Mouse (Mus musculus): ENCODE data around the gene Pla2g15.
"Not testable (repeated sequence)": the region's sequence is repeated elsewhere in the genome, so short reads cannot be mapped to it uniquely, and the experiment has no call there.

Pla2g15 gene

DNA sequence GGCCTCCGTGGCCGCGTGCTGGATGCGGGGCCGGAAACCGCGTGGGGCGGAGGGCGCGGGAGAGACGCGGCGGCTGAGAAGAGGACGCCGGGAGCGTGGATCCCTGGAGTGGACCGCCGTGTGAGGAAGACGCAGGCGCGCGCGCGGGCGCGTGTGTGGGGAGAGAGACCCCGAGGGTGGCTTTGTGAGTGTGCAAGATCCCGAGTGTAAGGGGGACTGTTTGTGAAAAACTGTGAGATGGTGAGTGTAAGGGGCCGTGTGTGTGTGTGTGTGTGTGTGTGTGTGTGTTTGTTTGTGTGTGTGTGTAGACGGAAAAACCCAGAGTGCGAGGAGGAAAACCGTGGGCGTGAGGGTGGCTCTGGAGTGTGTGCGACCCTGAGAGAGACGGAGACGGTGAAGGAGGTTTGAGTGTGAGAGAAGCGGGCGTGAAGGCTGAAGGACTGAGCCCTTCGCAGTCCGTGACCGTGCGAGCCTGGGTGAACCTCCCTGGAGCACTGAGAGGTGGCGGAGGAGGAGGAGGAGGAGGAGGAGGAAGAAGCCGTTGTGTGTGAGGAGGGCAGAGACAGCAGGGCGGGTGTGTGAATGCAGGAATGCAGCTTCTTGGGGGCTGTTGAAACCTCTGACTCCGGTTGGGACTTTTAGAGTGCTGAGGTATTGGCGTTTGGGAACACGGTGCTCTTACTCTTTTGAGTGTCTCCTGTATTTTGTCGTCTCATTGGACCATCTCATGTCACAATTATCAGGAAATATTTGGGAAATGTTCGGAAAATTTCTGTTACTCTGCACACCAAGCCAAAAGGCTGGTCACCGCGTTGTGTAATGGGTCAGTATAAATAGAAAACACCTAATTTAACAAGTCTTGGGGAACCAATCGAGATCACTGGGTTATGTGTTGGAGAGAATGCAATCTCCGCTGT, 19.1 kb downstream of the Pla2g15 start:
- peak in 1 of 2 experiments; percentile 85 for DNase-seq (ENCODE audit: low spot score in 2 of 2)

DNA sequence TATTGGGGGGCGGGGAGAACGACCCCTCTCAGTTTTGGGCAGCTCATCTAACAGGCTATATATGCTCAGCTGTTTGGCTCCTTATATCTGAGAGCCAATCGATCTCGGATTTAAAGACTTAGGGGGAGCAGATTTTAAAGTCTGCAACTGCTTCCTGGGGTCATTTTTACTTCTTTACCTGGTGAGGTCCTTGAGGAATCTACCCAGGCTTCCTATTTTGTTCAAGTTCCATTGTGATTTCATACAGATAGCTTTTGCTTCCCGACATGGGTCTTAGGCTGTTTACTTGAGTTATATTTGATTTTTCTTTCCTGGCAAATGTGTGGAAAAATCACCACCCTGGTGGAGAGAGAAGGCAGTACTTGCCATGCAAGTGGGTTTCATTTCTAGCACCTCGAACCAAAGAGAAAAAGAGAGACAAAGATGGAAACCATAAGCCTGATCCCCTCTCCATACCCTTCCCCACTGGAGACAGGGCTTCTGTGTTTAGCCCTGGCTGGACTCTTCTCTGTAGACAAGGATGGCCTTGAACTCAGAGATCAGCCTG, 19.8 kb downstream of the Pla2g15 start:
- DNase-seq (ENCODE audit: low spot score in 2 of 2): no peak

DNA sequence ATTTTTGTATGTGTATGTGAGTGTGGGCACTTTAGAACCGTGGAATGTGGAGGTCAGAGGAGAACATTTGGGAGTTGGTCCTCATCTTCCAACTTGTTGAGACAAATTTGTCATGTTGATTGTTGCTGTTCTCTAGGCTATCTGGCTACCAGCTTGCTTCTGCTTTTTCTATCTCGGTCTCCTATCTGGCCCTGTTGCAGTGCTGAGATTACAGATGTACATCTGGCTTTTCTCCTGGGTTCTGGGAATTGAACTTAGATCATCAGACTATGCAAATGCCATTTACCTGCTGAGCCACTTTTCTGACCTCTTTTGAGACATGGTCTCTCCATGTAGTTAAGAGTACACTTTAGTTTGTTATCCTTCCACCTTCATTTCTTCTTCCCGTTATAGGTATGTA, 23.4 kb downstream of the Pla2g15 start:
- no peak for DNase-seq (ENCODE audit: low spot score in 2 of 2)

DNA sequence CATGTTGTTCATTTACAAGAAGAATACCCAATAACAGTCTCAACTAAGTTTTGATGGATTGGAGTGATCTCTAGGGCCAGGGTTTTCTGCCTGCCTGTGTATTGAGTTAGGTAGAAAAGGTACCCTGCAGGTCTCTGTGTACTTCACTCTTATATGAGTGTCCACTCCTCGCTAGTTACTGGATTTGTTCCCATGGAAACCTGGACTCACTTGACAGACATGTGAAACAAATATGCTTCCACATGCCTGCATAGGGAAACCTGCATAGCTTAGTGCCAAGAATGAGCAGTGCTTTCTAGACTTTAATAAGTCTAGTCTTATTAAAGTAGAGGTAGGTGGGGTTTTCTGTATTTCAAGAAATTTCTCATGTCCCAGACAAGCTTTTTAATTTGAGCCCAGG, 26.7 kb downstream of the Pla2g15 start:
- DNase-seq (ENCODE audit: low spot score in 2 of 2): no peak

GRCm38 (mm10) chr8:106177594-106177993, 27.4 kb downstream of the Pla2g15 start:
- no peak for DNase-seq (ENCODE audit: low spot score in 2 of 2)

GRCm38 (mm10) chr8:106178428-106178827, 28.2 kb downstream of the Pla2g15 start:
- DNase-seq (ENCODE audit: low spot score in 2 of 2): no peak

GRCm38 (mm10) chr8:106185628-106186270, 35.5 kb downstream of the Pla2g15 start:
- no peak for DNase-seq (ENCODE audit: low spot score in 2 of 2)

DNA sequence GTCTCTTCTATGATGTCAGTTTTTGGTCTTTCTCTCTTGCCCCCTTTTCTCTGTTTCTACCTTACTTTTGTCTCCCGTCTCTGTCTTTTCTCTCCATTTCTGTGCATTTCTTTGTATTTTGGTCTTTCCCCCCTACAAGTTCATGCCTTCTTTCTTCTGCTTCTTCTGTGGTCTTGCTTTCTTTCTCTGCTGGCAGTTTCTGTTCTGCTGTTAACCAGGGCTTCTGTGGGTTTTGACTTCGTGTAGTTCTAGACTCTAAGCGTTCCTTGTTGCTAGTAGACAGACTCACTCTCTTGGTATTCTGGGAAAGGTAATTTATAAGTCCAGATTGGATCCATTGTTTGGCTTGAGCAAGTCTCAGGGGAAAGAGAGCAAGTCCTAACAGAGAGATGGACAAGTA, 36.2 kb downstream of the Pla2g15 start:
- no peak for DNase-seq (ENCODE audit: low spot score in 2 of 2)

DNA sequence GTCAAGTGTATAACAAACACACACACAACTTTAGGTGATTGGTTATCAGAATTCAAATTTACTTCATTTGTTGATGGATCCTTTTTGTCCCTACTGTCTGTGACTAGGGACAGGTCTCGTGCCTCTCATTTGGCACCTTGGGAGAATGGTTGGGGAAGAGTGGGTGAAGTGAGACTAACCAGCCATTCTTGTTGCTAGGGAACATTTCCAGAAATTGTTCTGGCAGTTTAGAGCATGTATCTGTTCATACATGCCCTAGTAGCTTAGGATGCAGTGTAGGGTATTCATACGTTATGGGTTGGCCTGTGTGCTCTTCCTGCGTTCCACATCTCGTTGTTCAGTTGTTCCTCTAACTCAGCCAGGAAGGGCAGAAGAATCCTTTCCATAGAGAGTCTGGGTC, 39.0 kb downstream of the Pla2g15 start:
- no peak for DNase-seq (ENCODE audit: low spot score in 2 of 2)

DNA sequence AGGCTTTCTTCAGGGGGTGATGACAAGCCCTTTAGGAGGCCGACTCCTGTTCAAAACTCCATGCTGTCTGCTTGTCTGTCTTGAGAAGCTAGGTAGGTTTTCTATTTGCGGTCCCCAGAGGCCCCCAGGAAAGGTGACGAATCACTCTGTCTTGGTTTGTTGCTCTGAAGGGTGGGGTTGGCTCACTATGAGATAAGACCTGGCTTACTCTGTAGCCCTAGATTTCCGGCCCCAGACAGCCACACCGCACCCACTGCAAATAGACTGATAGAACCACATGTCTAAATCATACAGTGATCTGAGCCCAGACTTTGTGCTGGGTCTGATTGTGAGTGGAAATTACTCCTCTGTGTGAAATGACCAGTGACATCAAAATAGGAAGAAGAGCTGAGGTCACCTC, 41.4 kb downstream of the Pla2g15 start:
- no peak for DNase-seq (ENCODE audit: low spot score in 2 of 2)

DNA sequence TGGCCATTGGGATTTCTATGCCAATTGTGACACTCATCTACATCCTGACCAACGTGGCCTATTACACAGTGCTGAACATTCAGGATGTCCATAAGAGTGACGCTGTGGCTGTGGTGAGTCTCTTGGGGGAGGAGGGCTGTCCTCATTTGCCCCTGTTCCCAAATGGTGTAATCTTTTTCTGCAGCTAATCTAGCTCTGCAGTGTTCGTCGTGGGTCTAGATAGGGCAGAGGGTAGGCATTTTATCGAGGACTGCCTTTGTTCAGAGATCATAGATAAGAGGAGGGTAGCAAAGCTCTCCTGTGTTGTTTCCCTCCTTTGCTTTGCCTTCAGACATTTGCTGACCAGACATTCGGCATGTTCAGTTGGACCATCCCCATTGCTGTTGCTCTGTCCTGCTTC, 43.0 kb downstream of the Pla2g15 start:
- DNase-seq (ENCODE audit: low spot score in 2 of 2): no peak

DNA sequence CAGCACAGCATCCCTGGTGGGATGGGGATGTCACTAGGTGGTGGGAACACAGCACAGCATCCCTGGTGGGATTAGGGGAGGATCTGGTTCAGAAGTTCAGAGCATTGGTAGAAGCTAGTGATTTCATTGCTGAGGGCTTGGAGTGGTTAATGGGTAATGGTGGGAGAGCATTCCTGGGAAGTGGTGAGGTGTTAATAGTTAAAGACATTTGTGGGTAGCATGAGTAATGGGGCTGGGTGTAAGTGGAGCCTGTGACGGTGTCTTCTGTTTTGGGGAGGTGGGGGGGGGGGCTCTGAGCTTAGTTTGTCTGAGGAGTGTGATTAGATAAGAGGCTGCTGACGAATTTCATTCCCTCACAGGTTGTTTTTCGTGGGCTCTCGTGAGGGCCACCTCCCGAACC, 43.9 kb downstream of the Pla2g15 start:
- no peak for DNase-seq (ENCODE audit: low spot score in 2 of 2)

- DNase-seq (ENCODE audit: low spot score in 2 of 2): peak in 1 of 2 experiments; percentile 37
Measured at GRCm38 (mm10) chr8:106198741-106199140, 48.5 kb downstream of the Pla2g15 start.

GRCm38 (mm10) chr8:106199596-106199995, 49.4 kb downstream of the Pla2g15 start:
- DNase-seq (ENCODE audit: low spot score in 2 of 2): not testable (repeated sequence)

DNA sequence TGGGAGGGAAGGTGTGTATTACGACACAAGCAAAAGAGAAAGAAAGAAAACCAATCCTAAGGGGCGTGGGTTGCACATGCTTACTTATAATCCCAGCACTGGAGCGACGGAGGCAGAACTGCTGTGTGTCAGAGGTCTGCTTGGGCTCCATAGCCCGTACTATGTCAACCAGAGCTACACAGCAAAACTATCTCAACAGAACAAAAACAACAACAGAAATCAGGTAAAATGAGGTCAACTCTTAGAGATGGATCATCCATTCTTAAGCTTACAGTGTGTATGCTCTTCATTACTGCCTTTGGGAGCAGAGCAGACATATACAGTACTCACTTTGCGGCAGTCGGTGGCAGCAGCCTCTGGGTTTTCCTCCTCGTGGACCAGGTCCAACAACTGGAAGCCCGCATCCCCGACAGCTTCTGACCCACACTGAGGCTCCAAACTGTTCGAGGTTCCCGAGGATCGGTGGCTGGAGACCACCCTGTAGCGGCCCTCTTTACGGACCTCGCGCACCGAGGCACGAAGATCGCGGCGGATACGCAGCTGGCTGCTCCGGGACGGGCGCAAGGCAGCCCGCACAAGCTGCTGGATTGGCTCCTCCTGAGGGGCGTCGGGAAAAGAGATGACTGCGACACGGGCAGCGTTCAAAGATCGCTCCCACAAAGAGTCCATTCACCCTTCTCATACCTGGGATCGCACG, 60.0 kb downstream of the Pla2g15 start:
- peak; percentile 66 to 69 for DNase-seq (ENCODE audit: low spot score in 2 of 2)

- peak; percentile 97 for DNase-seq (ENCODE audit: low spot score in 2 of 2)
Measured at GRCm38 (mm10) chr8:106210821-106211345, 60.7 kb downstream of the Pla2g15 start, which contains the start of the genes Slc7a6os and Prmt7. TSS of gene Slc7a6os (minus strand) at chr8:106210935. TSS of gene Prmt7 (plus strand) at chr8:106210936.

GRCm38 (mm10) chr8:106211421-106211820, 61.2 kb downstream of the Pla2g15 start:
- no peak for DNase-seq (ENCODE audit: low spot score in 2 of 2)

DNA sequence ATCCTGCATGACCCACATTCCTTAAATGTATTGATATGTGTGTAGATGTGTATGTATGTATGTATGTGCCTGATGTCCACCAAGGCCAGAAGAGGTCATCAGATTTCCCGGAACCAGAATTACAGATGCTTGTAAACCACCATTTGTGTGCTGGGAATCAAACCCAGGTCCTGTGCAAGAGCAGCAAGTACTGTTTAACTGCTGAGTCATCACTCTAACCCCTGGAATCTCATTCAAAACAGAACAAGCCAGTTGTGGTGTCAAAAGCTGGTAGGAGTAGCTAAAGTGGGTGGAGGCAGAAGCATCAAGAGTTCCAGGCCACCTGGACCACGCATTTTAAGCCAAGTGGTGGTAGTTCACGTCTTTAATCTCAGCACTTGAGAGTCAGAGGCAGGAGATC, 63.8 kb downstream of the Pla2g15 start:
- no peak for DNase-seq (ENCODE audit: low spot score in 2 of 2)

Measured in right cerebral cortex, postnatal 10 days (tissue).